Mouse (Mus musculus) liver, embryonic 13.5 days (tissue): ENCODE data around the gene Gm20890. TPM values are rescaled to one million over a fixed set of nuclear protein-coding genes. Genes with fewer than 3 reads are reported as not detected.
"Not testable (repeated sequence)": the region's sequence is repeated elsewhere in the genome, so short reads cannot be mapped to it uniquely, and the experiment has no call there.

Experiments
- ATAC-seq: fragments of 200-750 bp; cut with Nextera tagmentation; 2 replicates; pipeline ENCODE4 v1.8.0; 2017; ENCODE audit warnings: low read depth, mild to moderate bottlenecking, moderate number of reproducible peaks, moderate library complexity
- DNase-seq: peaks from one replicate; pipeline ENCODE4 v3.0.0; 2022
- H3K27ac ChIP-seq: fragments of 300-500 bp; sonication (generic); 2 replicates; pipeline ENCODE4 v1.5.1; 2015; ENCODE audit warnings: moderate library complexity, mild to moderate bottlenecking, inconsistent platforms
- H3K27me3 ChIP-seq: fragments of 300-500 bp; sonication (generic); 2 replicates; pipeline ENCODE4 v1.6.1; 2015; ENCODE audit warnings: mild to moderate bottlenecking, inconsistent platforms
- H3K36me3 ChIP-seq: fragments of 300-500 bp; sonication (generic); 2 replicates; pipeline ENCODE4 v1.6.1; 2015; ENCODE audit warnings: mild to moderate bottlenecking, inconsistent platforms
- H3K4me1 ChIP-seq: fragments of 300-500 bp; sonication (generic); replicated peaks from 2 replicates; pipeline ENCODE4 v1.6.1; 2015; ENCODE audit warnings: inconsistent platforms
- H3K4me2 ChIP-seq: fragments of 300-500 bp; sonication (generic); 2 replicates; pipeline ENCODE4 v1.6.1; 2015; ENCODE audit warnings: inconsistent platforms, mild to moderate bottlenecking, moderate library complexity
- H3K4me3 ChIP-seq: fragments of 300-500 bp; sonication (generic); replicated peaks from 2 replicates; pipeline ENCODE4 v1.5.1; 2015; ENCODE audit warnings: mild to moderate bottlenecking, inconsistent platforms
- H3K9ac ChIP-seq: fragments of 300-500 bp; sonication (generic); 2 replicates; pipeline ENCODE4 v1.6.1; 2015; ENCODE audit warnings: mild to moderate bottlenecking, inconsistent platforms
- H3K9me3 ChIP-seq: fragments of 300-500 bp; sonication (generic); replicated peaks from 2 replicates; pipeline ENCODE4 v1.6.1; 2016; ENCODE audit warnings: inconsistent platforms
- WGBS: fragments of 180-500 bp; shearing (Covaris S2); methylation state at CpG from one replicate; pipeline ENCODE4 v1.1.7; 2015; ENCODE audit not compliant: insufficient replicate concordance; 5-methylcytosine and 5-hydroxymethylcytosine counted together
- polyA plus RNA-seq: library from polyadenylated mRNA; unstranded; fragments of >200 nt; fragmentation: Nextera tagmentation; extraction: Ambion mirVana; gene quantifications from 2 replicates; pipeline ENCODE4 v1.2.1, GENCODE M21; 2015

The Gm20890 gene
- polyA plus RNA-seq, result not detected in 2 replicates

DNA sequence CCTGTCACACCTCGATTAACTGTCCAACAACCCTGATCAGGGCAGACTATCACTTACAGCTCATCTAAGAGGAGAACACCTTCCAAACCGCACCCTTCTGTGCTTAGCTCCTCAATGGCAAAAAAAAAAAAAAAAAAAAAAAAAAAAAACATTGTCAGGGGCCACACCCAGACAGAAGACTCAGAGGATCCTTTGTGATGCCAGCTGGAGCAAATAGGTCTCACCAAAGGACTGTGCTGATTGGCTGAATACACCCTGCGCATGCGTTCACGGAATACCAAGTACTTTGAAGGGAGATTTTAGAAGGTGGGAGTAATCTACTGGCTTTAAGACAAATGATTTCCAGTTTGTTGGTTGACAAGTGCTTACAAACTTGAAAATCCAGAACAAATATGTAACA is at the start of gene Gm20890:
Gene Gm20890 (minus strand): TSS at position 101 of the 400 bp plus-strand sequence.
- not testable (repeated sequence) for DNase-seq, H3K4me3 ChIP-seq, H3K4me2 ChIP-seq, H3K9me3 ChIP-seq, H3K27me3 ChIP-seq, H3K4me1 ChIP-seq, H3K27ac ChIP-seq, H3K9ac ChIP-seq, H3K36me3 ChIP-seq, ATAC-seq
- WGBS, result no CpG with 5 or more reads among the region's 5 CpGs
